Mouse (Mus musculus) heart, embryonic 16.5 days (tissue): ENCODE data around the gene P3h3. TPM values are rescaled to one million over a fixed set of nuclear protein-coding genes. Genes with fewer than 3 reads are reported as not detected.
"Not testable (repeated sequence)": the region's sequence is repeated elsewhere in the genome, so short reads cannot be mapped to it uniquely, and the experiment has no call there.

Experiments
- ATAC-seq: fragments of 200-750 bp; cut with Nextera tagmentation; replicated peaks from 2 replicates; pipeline ENCODE4 v1.8.0; 2017; ENCODE audit warnings: moderate number of reproducible peaks; ENCODE audit not compliant: insufficient read depth, low FRiP score; ENCODE audit errors: extremely low read depth
- H3K27ac ChIP-seq: fragments of 300-500 bp; sonication (generic); 2 replicates; pipeline ENCODE4 v1.5.1; 2014; ENCODE audit warnings: mild to moderate bottlenecking, low read length, control low read depth, moderate library complexity
- H3K27me3 ChIP-seq: fragments of 300-500 bp; sonication (generic); 2 replicates; pipeline ENCODE4 v1.6.1; 2014; ENCODE audit warnings: low read length, mixed read lengths; ENCODE audit not compliant: control insufficient read depth, insufficient read depth
- H3K36me3 ChIP-seq: fragments of 300-500 bp; sonication (generic); 2 replicates; pipeline ENCODE4 v1.6.1; 2014; ENCODE audit not compliant: control insufficient read depth, insufficient read depth
- H3K4me1 ChIP-seq: fragments of 300-500 bp; sonication (generic); 2 replicates; pipeline ENCODE4 v1.6.1; 2014; ENCODE audit warnings: low read length, mixed read lengths; ENCODE audit not compliant: control insufficient read depth, insufficient read depth
- H3K4me2 ChIP-seq: fragments of 300-500 bp; sonication (generic); 2 replicates; pipeline ENCODE4 v1.6.1; 2014; ENCODE audit warnings: low read depth, mild to moderate bottlenecking, control low read depth, low read length
- H3K4me3 ChIP-seq: fragments of 300-500 bp; sonication (generic); 2 replicates; pipeline ENCODE4 v1.5.1; 2014; ENCODE audit warnings: mild to moderate bottlenecking, control low read depth, low read length
- H3K9ac ChIP-seq: fragments of 300-500 bp; sonication (generic); 2 replicates; pipeline ENCODE4 v1.6.1; 2014; ENCODE audit warnings: low read length, control low read depth
- H3K9me3 ChIP-seq: fragments of 300-500 bp; sonication (generic); replicated peaks from 2 replicates; pipeline ENCODE4 v1.6.1; 2016; ENCODE audit warnings: low read length; ENCODE audit not compliant: control insufficient read depth
- WGBS: fragments of 180-500 bp; shearing (Covaris S2); extraction: QIAGEN DNeasy Blood & Tissue Kit; methylation state at CpG from one replicate; pipeline ENCODE4 v1.1.7; 2014; 5-methylcytosine and 5-hydroxymethylcytosine counted together
- polyA plus RNA-seq: library from polyadenylated mRNA; unstranded; fragments of >200 nt; fragmentation: Nextera tagmentation; extraction: Ambion mirVana; gene quantifications from 2 replicates; pipeline ENCODE4 v1.2.1, GENCODE M21; 2015

P3h3 gene
- polyA plus RNA-seq, 1 experiment from 2014 or later: 12.3 TPM

DNA sequence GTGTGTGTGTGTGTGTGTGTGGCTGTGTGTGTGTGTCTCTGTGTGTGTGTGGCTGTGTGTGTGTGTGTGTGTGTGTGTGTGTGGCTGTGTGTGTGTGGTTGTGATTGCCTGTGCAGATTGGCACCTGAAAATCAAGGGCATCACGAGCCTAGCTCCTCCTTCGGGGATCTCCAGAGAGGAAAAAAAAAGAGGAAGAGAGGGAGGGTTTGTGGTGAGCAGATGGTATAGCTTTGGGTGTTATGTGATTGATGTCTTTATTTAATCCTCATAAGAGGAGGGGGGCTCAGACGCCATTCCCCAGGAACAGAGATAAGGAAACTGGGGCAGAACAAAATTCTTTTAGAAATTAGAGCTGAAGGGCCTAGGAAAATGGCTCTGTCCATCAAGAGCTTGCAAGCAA, 40.8 kb upstream of the P3h3 start:
- 30% methylated on average over 3 of the region's 3 CpGs for WGBS
- no peaks in the 10 kb centered on the region for H3K36me3 ChIP-seq
- H3K27ac ChIP-seq: no peak overlapping the region
- H3K27me3 ChIP-seq: no peaks in the 10 kb centered on the region
- H3K9ac ChIP-seq: no peak overlapping the region
- no peak overlapping the region for H3K4me3 ChIP-seq
- H3K4me2 ChIP-seq: no peak overlapping the region
- H3K9me3 ChIP-seq: no peaks in the 10 kb centered on the region
- H3K4me1 ChIP-seq: no peaks in the 10 kb centered on the region
- ATAC-seq: no peak

DNA sequence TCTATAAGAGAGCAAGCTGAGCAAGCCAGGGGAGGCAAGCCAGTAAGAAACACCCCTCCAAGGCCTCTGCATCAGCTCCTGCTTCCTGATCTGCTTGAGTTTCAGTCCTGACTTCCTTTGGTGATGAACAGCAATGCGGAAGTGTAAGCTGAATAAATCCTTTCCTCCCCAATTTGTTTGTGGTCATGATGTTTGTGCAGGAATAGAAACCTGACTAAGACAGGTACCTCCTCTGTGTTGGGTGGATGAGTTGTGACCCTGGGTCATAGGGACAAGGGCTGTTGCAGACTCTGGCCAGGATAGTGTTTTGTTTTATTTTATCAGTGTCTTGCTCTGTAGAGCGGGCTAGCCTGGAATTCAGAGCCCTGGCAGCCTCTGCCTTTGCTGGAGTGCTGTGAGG, 36.6 kb upstream of the P3h3 start:
- WGBS: 84% methylated on average over 2 of the region's 2 CpGs
- not testable (repeated sequence) for ATAC-seq, H3K4me3 ChIP-seq, H3K36me3 ChIP-seq, H3K9me3 ChIP-seq, H3K27me3 ChIP-seq, H3K4me2 ChIP-seq, H3K27ac ChIP-seq, H3K9ac ChIP-seq, H3K4me1 ChIP-seq

DNA sequence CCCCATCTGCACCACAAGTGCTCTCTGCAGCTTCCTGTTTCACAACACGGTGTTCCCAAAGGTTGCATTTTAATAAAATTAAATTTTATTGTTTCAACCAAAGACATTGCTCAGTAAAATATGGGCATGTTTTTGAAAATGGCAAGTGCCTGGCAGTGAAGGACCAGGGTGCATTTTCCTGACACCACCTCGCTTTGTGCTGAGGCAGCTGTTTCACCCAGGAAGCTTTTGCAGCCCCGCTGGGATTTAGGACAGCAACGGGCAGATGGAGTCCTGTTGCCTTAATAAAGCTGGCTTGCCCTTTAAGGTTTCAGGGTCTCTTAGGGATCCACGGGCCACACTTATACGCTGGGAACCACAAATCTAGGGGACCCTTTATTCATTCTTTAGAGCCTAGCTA, 33.4 kb upstream of the P3h3 start:
- no peak for ATAC-seq
- no peaks in the 10 kb centered on the region for H3K9me3 ChIP-seq
- 54% methylated on average over 6 of the region's 6 CpGs for WGBS
- H3K27ac ChIP-seq: no peak overlapping the region
- H3K9ac ChIP-seq: no peak overlapping the region
- H3K27me3 ChIP-seq: no peaks in the 10 kb centered on the region
- H3K36me3 ChIP-seq: no peaks in the 10 kb centered on the region
- no peak overlapping the region for H3K4me2 ChIP-seq
- no peak overlapping the region for H3K4me3 ChIP-seq
- H3K4me1 ChIP-seq: no peaks in the 10 kb centered on the region

DNA sequence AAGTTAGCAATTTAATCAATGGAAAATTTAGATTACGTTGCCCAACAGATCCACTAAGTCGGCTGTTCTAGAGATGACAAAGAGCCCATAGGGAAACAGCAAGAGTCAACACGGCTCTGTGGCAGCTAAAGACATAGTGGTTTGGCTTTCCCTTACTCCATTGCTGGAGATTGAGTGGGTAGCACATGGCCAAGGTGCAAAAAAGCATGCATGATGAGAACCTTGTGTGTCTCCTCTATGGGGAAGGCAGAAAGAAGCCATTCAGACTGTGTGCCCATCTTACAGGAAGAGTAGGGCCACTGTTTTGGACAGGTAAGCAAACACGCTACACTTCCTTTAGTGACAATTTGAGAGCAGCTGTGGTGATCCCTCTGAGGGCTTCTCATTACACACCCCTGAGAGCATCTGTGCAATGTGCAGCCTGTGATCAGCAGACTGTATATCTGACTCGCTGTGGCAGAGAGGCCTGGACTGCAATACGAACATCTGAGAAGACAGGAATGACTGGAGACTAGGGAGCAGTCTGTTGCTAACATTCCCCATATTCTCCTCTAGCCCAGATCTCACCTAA, 31.1 kb upstream of the P3h3 start:
- 86% methylated on average over 6 of the region's 6 CpGs for WGBS
- no peak for ATAC-seq
- H3K4me3 ChIP-seq: no peak overlapping the region
- no peaks in the 10 kb centered on the region for H3K27me3 ChIP-seq
- no peak overlapping the region for H3K27ac ChIP-seq
- no peak overlapping the region for H3K4me2 ChIP-seq
- no peak overlapping the region for H3K9ac ChIP-seq
- H3K36me3 ChIP-seq: no peaks in the 10 kb centered on the region
- no peaks in the 10 kb centered on the region for H3K9me3 ChIP-seq
- H3K4me1 ChIP-seq: peaks cover 6% of the 10 kb centered on the region; the same call in 1 of the 2 replicates

DNA sequence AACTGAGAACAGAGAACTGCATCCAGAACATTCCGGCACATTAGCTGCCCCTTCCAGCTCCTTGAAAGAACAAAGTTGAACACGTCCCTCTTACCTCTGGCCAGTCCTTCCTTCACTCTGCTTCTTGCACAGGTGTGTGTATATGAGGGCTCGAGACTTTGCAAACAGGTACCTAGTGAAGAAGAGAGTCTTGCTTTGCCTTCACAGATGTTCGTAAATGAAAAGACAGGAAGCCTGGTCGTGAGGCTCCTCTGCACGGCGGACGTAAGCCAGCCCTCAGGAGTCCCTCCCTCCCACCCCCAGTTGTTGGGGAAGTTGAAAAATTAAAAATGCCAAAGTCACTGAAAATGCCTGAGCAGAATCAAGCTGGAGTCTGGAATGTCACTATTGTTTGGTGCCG, 30.4 kb upstream of the P3h3 start, which contains the start of gene Cd4:
Gene Cd4, minus strand, starts transcription at position 236 of the 400 bp plus-strand sequence.
- no peak within 1 kb of the TSS for H3K4me3 ChIP-seq
- WGBS: 80% methylated on average over 9 of the region's 9 CpGs

DNA sequence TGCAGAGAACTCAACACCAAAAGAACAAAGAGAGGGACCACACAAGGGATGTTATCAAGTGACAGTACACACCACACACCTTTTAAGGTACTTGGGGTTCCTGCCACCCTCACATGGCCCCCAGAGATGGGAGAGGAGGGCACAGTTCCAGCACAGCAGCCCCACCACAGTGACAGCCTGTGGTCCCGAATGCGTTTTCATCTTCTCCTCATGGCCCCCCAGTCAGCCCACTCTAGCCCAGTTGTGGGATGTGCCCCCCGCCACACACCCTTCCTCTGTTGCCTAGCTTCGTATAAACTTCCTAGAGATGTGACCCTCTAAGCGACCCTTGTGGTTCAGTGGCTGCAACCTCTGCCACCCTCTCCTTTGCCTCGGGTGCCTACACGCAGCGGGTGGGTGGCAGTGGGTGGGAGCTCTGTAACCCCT, 28.4 kb upstream of the P3h3 start:
- no peaks in the 10 kb centered on the region for H3K36me3 ChIP-seq
- 89% methylated on average over 8 of the region's 8 CpGs for WGBS
- H3K4me3 ChIP-seq: no peak overlapping the region
- no peaks in the 10 kb centered on the region for H3K9me3 ChIP-seq
- peaks cover 6% of the 10 kb centered on the region; the same call in 1 of the 2 replicates for H3K4me1 ChIP-seq
- no peaks in the 10 kb centered on the region for H3K27me3 ChIP-seq
- H3K9ac ChIP-seq: no peak overlapping the region
- no peak for ATAC-seq
- no peak overlapping the region for H3K4me2 ChIP-seq
- H3K27ac ChIP-seq: peak overlapping the region; percentile 76

More for the DNA sequence above, 30.4 kb upstream of the P3h3 start, which contains the start of gene Cd4:
- no peak within 1 kb of the TSS for H3K9ac ChIP-seq
- no peak within 1 kb of the TSS for H3K4me2 ChIP-seq
- no peaks in the 10 kb centered on the region for H3K36me3 ChIP-seq
- H3K9me3 ChIP-seq: no peaks in the 10 kb centered on the region
- H3K4me1 ChIP-seq: peaks cover 6% of the 10 kb centered on the region; the same call in 1 of the 2 replicates
- no peak within 1 kb of the TSS for H3K27ac ChIP-seq
- H3K27me3 ChIP-seq: no peaks in the 10 kb centered on the region
- ATAC-seq: no peak

DNA sequence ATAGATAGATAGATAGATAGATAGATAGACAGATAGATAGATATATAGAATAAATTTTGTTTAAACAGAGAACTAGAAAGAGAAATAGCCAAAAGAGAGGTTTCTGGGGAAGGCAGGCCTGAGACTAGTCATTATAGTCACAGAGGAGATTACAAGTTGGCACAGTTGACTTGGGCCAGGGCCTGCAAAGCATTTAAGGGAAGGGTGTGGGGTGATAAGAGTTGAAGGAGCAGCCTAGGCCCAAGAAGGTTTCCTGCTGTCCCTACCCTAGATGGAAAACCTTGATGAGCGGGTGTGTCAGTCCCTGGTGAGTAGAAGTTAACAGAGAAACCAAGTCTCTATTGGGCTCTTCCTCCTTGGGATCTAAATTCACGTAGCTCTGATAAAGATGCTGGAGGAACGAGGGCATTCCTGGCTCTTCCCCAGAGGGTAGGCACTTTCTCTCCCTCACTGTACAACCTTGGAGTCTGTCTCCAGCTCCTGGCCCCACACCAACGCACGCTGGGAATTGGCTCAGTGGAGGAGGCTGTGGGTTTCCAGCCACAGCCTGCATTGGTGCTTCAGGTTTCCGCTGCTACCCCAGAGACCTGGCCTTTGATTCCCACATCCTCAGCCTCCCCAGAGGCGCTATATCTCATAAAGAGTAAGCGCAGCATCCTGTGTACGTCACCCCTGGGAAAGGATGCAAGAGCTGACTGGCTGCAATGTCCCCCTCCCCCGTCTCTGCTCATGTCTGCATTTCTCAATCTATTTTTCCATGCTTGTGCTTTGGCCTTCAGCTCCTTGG, 27.4 kb upstream of the P3h3 start:
- Histone ChIP-seq H3K4me3 (no peak overlapping the region), H3K27me3 (no peaks in the 10 kb centered on the region), H3K9ac (no peak overlapping the region), H3K4me2 (no peak overlapping the region), H3K9me3 (no peaks in the 10 kb centered on the region), H3K27ac (peak overlapping the region; percentile 76), H3K36me3 (no peaks in the 10 kb centered on the region), H3K4me1 (peaks cover 6% of the 10 kb centered on the region; the same call in 1 of the 2 replicates)
- 53% methylated on average over 10 of the region's 10 CpGs for WGBS
- peak; percentile 79; the same call in 1 of the 2 replicates for ATAC-seq

DNA sequence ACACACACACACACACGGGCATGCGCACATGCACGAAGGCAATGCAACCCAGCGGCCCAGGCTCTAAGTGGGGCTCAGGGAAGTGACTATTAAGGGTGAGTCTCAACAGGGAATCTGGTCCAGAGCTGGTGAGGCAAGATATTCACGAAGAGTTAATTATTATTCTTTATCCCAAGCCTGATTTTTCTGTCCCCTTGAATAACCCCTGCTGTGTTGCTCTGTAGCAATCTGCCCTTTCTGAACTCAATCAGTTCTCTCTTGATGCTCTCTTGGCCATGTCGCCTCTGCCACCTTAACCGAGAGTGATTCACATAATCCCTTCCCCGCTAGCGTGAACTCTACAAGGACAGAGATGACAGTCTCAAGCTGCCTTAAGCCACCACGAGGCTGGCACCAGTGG, 25.8 kb upstream of the P3h3 start:
- H3K9me3 ChIP-seq: no peaks in the 10 kb centered on the region
- H3K27me3 ChIP-seq: no peaks in the 10 kb centered on the region
- no peak overlapping the region for H3K4me3 ChIP-seq
- H3K4me1 ChIP-seq: peaks cover 6% of the 10 kb centered on the region; the same call in 1 of the 2 replicates
- no peaks in the 10 kb centered on the region for H3K36me3 ChIP-seq
- no peak for ATAC-seq
- H3K27ac ChIP-seq: no peak overlapping the region
- no peak overlapping the region for H3K9ac ChIP-seq
- no peak overlapping the region for H3K4me2 ChIP-seq
- 81% methylated on average over 10 of the region's 10 CpGs for WGBS

DNA sequence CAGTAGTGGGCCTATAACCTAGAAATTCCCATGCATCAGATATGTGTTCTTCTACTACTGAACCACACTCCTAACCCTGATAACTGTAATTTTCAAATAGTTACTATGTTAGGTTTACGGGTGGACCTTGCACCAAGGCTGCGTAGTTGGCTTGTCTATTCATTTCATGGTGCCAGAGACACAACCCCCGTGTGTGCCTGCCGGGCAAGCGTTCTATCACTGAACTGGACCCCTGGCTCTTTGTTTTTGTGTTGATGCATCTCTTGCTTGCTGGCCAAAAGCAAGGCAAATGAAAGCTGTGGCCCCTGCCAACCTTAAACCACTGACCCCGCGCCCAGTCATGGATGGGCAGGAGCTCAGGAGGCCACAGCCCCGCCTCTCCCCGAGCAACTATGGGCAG, 24.3 kb upstream of the P3h3 start:
- Histone ChIP-seq H3K9me3 (no peaks in the 10 kb centered on the region), H3K27me3 (no peaks in the 10 kb centered on the region), H3K9ac (no peak overlapping the region), H3K36me3 (no peaks in the 10 kb centered on the region), H3K4me1 (peaks cover 6% of the 10 kb centered on the region; the same call in 1 of the 2 replicates), H3K4me3 (no peak overlapping the region), H3K27ac (no peak overlapping the region), H3K4me2 (no peak overlapping the region)
- no peak for ATAC-seq
- WGBS: 91% methylated on average over 9 of the region's 9 CpGs
